Mouse (Mus musculus): ENCODE data around the gene Plbd2.

- TF ChIP-seq CTCF (IDR thresholded peaks at IDR 0.05; ENCODE audit: borderline replicate concordance, insufficient read depth, low read depth, low read length) (no peak), POLR2A (IDR thresholded peaks at IDR 0.05; ENCODE audit: borderline replicate concordance, insufficient read depth, low read length) (no peak)
These were observed 30.7 kb downstream of the Plbd2 start, which contains the start of gene Sdsl for GRCm38 (mm10) chr5:120472770-120473169.
